Mouse (Mus musculus) heart, embryonic 14.5 days (tissue): ENCODE results near the gene Tnfsf18. TPM values are rescaled to one million over a fixed set of nuclear protein-coding genes. Genes with fewer than 3 reads are reported as not detected.
A peak's percentile ranks its signal among the peaks of the same experiment; 100 is the strongest.

Experiments
- ATAC-seq: fragments of 200-750 bp; cut with Nextera tagmentation; 2 replicates; pipeline ENCODE4 v1.8.0; 2017; ENCODE audit warnings: low read depth, moderate TSS enrichment; ENCODE audit not compliant: insufficient number of reproducible peaks, insufficient read depth, low FRiP score
- H3K27ac ChIP-seq, 2 experiments: fragments of 200-500 bp in 1 of 2; fragments of 300-500 bp in 1 of 2; sonication (generic) in 1 of 2; replicated peaks in 1 of 2; 2 replicates each; pipeline ENCODE4 v1.5.1; 2012 to 2014; ENCODE audit warnings: low read depth in 2 of 2, low read length in 2 of 2, control low read depth in 1 of 2, mild to moderate bottlenecking in 1 of 2, mixed read lengths in 1 of 2; ENCODE audit not compliant: control insufficient read depth in 1 of 2, insufficient read depth in 1 of 2
- H3K27me3 ChIP-seq: fragments of 300-500 bp; sonication (generic); 2 replicates; pipeline ENCODE4 v1.6.1; 2014; ENCODE audit warnings: mild to moderate bottlenecking, low read length, control low read depth; ENCODE audit not compliant: control insufficient read depth, insufficient read depth
- H3K36me3 ChIP-seq: fragments of 300-500 bp; sonication (generic); 2 replicates; pipeline ENCODE4 v1.6.1; 2014; ENCODE audit warnings: mild to moderate bottlenecking, control low read depth, low read length, mixed read lengths; ENCODE audit not compliant: control insufficient read depth, insufficient read depth
- H3K4me1 ChIP-seq, 2 experiments: fragments of 200-500 bp in 1 of 2; fragments of 300-500 bp in 1 of 2; sonication (generic) in 1 of 2; 2 replicates each; pipeline ENCODE4 v1.6.1; 2012 to 2014; ENCODE audit warnings: low read length in 2 of 2, control low read depth in 1 of 2, mixed read lengths in 1 of 2; ENCODE audit not compliant: control insufficient read depth in 2 of 2, insufficient read depth in 2 of 2
- H3K4me2 ChIP-seq: fragments of 300-500 bp; sonication (generic); 2 replicates; pipeline ENCODE4 v1.6.1; 2014; ENCODE audit warnings: mild to moderate bottlenecking, low read length
- H3K4me3 ChIP-seq, 2 experiments: fragments of 200-500 bp in 1 of 2; fragments of 300-500 bp in 1 of 2; sonication (generic) in 1 of 2; 2 replicates each; pipeline ENCODE4 v1.5.1; 2012 to 2014; ENCODE audit warnings: low read length in 2 of 2, mild to moderate bottlenecking in 2 of 2, control low read depth in 1 of 2, low read depth in 1 of 2, moderate library complexity in 1 of 2; ENCODE audit not compliant: control insufficient read depth in 1 of 2, insufficient read depth in 1 of 2
- H3K9ac ChIP-seq: fragments of 300-500 bp; sonication (generic); 2 replicates; pipeline ENCODE4 v1.6.1; 2014; ENCODE audit warnings: mild to moderate bottlenecking, low read length
- H3K9me3 ChIP-seq: fragments of 300-500 bp; sonication (generic); 2 replicates; pipeline ENCODE4 v1.6.1; 2016; ENCODE audit warnings: low read length, control low read depth; ENCODE audit not compliant: control insufficient read depth
- WGBS: fragments of 180-500 bp; shearing (Covaris S2); extraction: QIAGEN DNeasy Blood & Tissue Kit; methylation state at CpG from one replicate; pipeline ENCODE4 v1.1.7; 2014; 5-methylcytosine and 5-hydroxymethylcytosine counted together
- polyA plus RNA-seq: library from polyadenylated mRNA; unstranded; fragments of >200 nt; fragmentation: Nextera tagmentation; extraction: Ambion mirVana; gene quantifications from 2 replicates; pipeline ENCODE4 v1.2.1, GENCODE M21; 2014

Gene Tnfsf18
- polyA plus RNA-seq, 1 experiment from 2014 or later = 0.19 TPM

GRCm38 (mm10) chr1:161507623-161508047 is 13.2 kb downstream of the Tnfsf18 start:
- 43% methylated on average over 3 of the region's 3 CpGs for WGBS
- H3K4me1 ChIP-seq = peaks cover 0 to 14% of the 10 kb centered on the region in 2 experiments; a peak in 3 of 4 replicates
- H3K36me3 ChIP-seq = no peaks in the 10 kb centered on the region
- H3K9ac ChIP-seq = no peak overlapping the region
- H3K4me3 ChIP-seq = no peak overlapping the region
- H3K27me3 ChIP-seq = no peaks in the 10 kb centered on the region
- no peak for ATAC-seq
- H3K4me2 ChIP-seq = no peak overlapping the region
- H3K9me3 ChIP-seq = no peaks in the 10 kb centered on the region
- H3K27ac ChIP-seq = peak overlapping the region in 1 of 2 experiments; percentile 45; a peak in 2 of 4 replicates

GRCm38 (mm10) chr1:161517355-161517754 is 22.9 kb downstream of the Tnfsf18 start:
- no peak for ATAC-seq
- Histone ChIP-seq H3K36me3 (no peaks in the 10 kb centered on the region), H3K27ac (no peak overlapping the region), H3K4me2 (no peak overlapping the region), H3K9ac (no peak overlapping the region), H3K4me1 (no peaks in the 10 kb centered on the region), H3K27me3 (no peaks in the 10 kb centered on the region), H3K4me3 (no peak overlapping the region), H3K9me3 (no peaks in the 10 kb centered on the region)
- WGBS = 75% methylated on average over 3 of the region's 3 CpGs

GRCm38 (mm10) chr1:161520223-161520622 is 25.8 kb downstream of the Tnfsf18 start:
- H3K36me3 ChIP-seq = no peaks in the 10 kb centered on the region
- H3K27ac ChIP-seq = no peak overlapping the region
- no peak overlapping the region for H3K4me3 ChIP-seq
- no peaks in the 10 kb centered on the region for H3K9me3 ChIP-seq
- H3K27me3 ChIP-seq = no peaks in the 10 kb centered on the region
- no peak for ATAC-seq
- WGBS = 73% methylated on average over 1 of the region's 1 CpGs
- no peaks in the 10 kb centered on the region for H3K4me1 ChIP-seq
- no peak overlapping the region for H3K9ac ChIP-seq
- no peak overlapping the region for H3K4me2 ChIP-seq

GRCm38 (mm10) chr1:161528173-161528572 is 33.7 kb downstream of the Tnfsf18 start:
- no peaks in the 10 kb centered on the region for H3K9me3 ChIP-seq
- no peak overlapping the region for H3K4me2 ChIP-seq
- H3K27ac ChIP-seq = no peak overlapping the region
- no peaks in the 10 kb centered on the region for H3K27me3 ChIP-seq
- no peak for ATAC-seq
- H3K4me1 ChIP-seq = no peaks in the 10 kb centered on the region
- no peak overlapping the region for H3K9ac ChIP-seq
- 73% methylated on average over 1 of the region's 1 CpGs for WGBS
- H3K36me3 ChIP-seq = no peaks in the 10 kb centered on the region
- H3K4me3 ChIP-seq = no peak overlapping the region

- H3K27ac ChIP-seq = no peak overlapping the region
- no peak overlapping the region for H3K4me3 ChIP-seq
- H3K9ac ChIP-seq = no peak overlapping the region
- no peaks in the 10 kb centered on the region for H3K9me3 ChIP-seq
- H3K36me3 ChIP-seq = no peaks in the 10 kb centered on the region
- no peak overlapping the region for H3K4me2 ChIP-seq
- H3K27me3 ChIP-seq = no peaks in the 10 kb centered on the region
- ATAC-seq = no peak
- 43% methylated on average over 5 of the region's 5 CpGs for WGBS
- H3K4me1 ChIP-seq = no peaks in the 10 kb centered on the region
These were observed 56.2 kb downstream of the Tnfsf18 start for GRCm38 (mm10) chr1:161550596-161551095.

- no peaks in the 10 kb centered on the region for H3K9me3 ChIP-seq
- no peaks in the 10 kb centered on the region for H3K36me3 ChIP-seq
- H3K27me3 ChIP-seq = no peaks in the 10 kb centered on the region
- no peaks in the 10 kb centered on the region for H3K4me1 ChIP-seq
- no peak overlapping the region for H3K9ac ChIP-seq
- no peak overlapping the region for H3K27ac ChIP-seq
- WGBS = 68% methylated on average over 2 of the region's 2 CpGs
- ATAC-seq = no peak
- H3K4me2 ChIP-seq = no peak overlapping the region
- H3K4me3 ChIP-seq = no peak overlapping the region
These were observed 57.6 kb downstream of the Tnfsf18 start for GRCm38 (mm10) chr1:161552098-161552497.

Other genes starting within 250 kb of the Tnfsf18 start
- 383 and 410 TPM in 2 replicates for gene Prdx6, start 243.4 kb upstream of the Tnfsf18 start, polyA plus RNA-seq
- 0.18 TPM in 1 of 2 replicates, not detected in the other for gene Tnfsf4, start 99.2 kb upstream of the Tnfsf18 start, polyA plus RNA-seq